Mouse (Mus musculus) heart, embryonic 10.5 days (tissue): Measurements from ENCODE around the gene Pdlim5. TPM values are rescaled to one million over a fixed set of nuclear protein-coding genes. Genes with fewer than 3 reads are reported as not detected.
"Not testable (repeated sequence)": the region's sequence is repeated elsewhere in the genome, so short reads cannot be mapped to it uniquely, and the experiment has no call there.

Source experiments
- DNase-seq: peaks from one replicate; pipeline ENCODE4 v3.0.0-alpha.2; 2017; ENCODE audit warnings: low spot score
- H3K27ac ChIP-seq: fragments of 300-500 bp; sonication (generic); 2 replicates; pipeline ENCODE4 v1.5.1; 2016; ENCODE audit warnings: mild to moderate bottlenecking
- H3K27me3 ChIP-seq: fragments of 300-500 bp; sonication (generic); 2 replicates; pipeline ENCODE4 v1.6.1; 2016; ENCODE audit warnings: mild to moderate bottlenecking; ENCODE audit not compliant: poor library complexity, insufficient read depth, severe bottlenecking
- H3K36me3 ChIP-seq: fragments of 300-500 bp; sonication (generic); 2 replicates; pipeline ENCODE4 v1.6.1; 2016; ENCODE audit warnings: mild to moderate bottlenecking, moderate library complexity
- H3K4me1 ChIP-seq: fragments of 300-500 bp; sonication (generic); 2 replicates; pipeline ENCODE4 v1.6.1; 2016; ENCODE audit warnings: mild to moderate bottlenecking
- H3K4me3 ChIP-seq: fragments of 300-500 bp; sonication (generic); 2 replicates; pipeline ENCODE4 v1.5.1; 2016; ENCODE audit warnings: mild to moderate bottlenecking, moderate library complexity
- H3K9me3 ChIP-seq: fragments of 300-500 bp; sonication (generic); 2 replicates; pipeline ENCODE4 v1.6.1; 2016; ENCODE audit warnings: mild to moderate bottlenecking, moderate library complexity
- WGBS: fragments of 180-500 bp; shearing (Covaris S2); methylation state at CpG from one replicate; pipeline ENCODE4 v1.1.7; 2016; 5-methylcytosine and 5-hydroxymethylcytosine counted together
- polyA plus RNA-seq: library from polyadenylated mRNA; unstranded; fragments of >200 nt; fragmentation: Nextera tagmentation; extraction: Ambion mirVana; gene quantifications from 2 replicates; pipeline ENCODE4 v1.2.1, GENCODE M21; 2016

Pdlim5 gene
- polyA plus RNA-seq, 1 experiment from 2014 or later: 162 TPM

DNA sequence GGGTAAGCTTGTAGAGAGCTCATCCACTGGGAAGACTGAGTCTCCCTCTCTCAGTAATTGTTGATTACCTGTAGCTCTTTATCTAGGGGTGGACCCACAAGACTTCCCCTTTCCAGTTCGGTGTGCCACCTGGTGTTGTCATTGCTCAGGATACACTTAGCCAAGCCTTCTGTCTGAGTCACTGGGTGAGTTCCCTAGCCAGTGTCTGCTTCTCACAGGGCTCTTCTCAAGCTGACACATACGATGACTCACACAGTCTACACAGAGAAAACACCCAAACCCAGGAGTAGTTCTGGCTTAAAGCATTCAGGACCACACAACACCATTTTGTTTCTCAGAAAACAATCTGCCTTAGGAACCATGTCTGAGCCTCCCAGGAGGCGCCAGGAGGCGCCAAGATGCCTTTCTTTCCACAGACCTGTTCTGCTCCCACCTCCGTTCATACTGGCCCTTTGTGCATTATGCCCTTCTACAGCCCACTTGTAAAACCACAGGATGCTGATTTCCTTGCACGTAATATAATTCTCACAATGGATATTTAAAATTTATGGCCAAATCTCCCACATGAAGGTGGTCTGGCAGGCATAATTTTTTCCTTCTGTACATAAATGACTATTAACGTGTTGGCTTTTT lies 172.9 kb downstream of the Pdlim5 start:
- no peaks in the 10 kb centered on the region for H3K36me3 ChIP-seq
- H3K9me3 ChIP-seq: no peaks in the 10 kb centered on the region
- H3K27me3 ChIP-seq: no peaks in the 10 kb centered on the region
- DNase-seq: no peak
- H3K27ac ChIP-seq: no peak overlapping the region
- H3K4me1 ChIP-seq: peaks cover 18% of the 10 kb centered on the region
- WGBS: 86% methylated on average over 7 of the region's 7 CpGs
- no peak overlapping the region for H3K4me3 ChIP-seq

DNA sequence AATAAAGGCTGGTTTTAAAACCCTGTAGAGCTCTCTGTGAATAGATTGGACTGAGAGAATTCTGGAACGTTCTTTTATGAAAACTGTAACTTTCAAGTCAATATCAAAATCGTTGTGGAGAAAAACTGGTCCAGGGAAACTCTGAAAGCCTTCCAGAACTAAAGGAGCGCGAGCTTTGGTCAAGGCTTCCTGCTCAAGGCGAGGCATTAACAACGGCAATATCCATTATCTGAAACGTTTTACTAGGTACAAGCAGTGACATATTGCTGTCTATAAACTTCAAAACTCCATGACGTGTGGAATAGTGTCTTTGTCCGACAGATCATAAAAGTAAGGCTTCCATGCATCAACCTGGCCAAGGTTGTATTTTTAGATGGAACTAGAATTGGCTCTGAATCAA lies 175.6 kb downstream of the Pdlim5 start:
- H3K27me3 ChIP-seq: no peaks in the 10 kb centered on the region
- 88% methylated on average over 9 of the region's 9 CpGs for WGBS
- H3K4me3 ChIP-seq: no peak overlapping the region
- H3K4me1 ChIP-seq: no peaks in the 10 kb centered on the region
- no peaks in the 10 kb centered on the region for H3K36me3 ChIP-seq
- DNase-seq: no peak
- no peak overlapping the region for H3K27ac ChIP-seq
- no peaks in the 10 kb centered on the region for H3K9me3 ChIP-seq

DNA sequence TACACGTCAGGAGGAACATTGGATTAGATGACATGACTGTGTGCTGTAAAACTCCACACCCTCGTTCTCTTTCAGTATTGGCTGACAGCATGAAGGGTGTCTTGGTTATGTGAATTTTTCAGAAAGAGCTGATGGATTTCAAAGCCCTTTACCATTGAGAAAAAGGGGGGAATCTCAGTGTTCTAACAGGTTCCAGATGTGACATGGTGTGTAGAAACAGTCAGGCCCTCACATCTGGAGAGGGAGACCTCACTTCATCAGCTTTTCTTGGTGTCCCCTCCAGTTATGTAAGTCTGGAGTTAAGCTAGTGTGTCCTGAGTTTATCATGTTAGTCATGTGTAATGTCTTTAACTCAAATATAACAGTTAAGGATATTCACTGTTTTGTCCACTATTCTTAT lies 182.7 kb downstream of the Pdlim5 start:
- Histone ChIP-seq H3K4me1 (peaks cover 5% of the 10 kb centered on the region; the same call in 1 of the 2 replicates), H3K36me3 (no peaks in the 10 kb centered on the region), H3K27ac (no peak overlapping the region), H3K27me3 (no peaks in the 10 kb centered on the region), H3K9me3 (no peaks in the 10 kb centered on the region), H3K4me3 (no peak overlapping the region)
- DNase-seq: no peak
- 62% methylated on average over 2 of the region's 2 CpGs for WGBS

DNA sequence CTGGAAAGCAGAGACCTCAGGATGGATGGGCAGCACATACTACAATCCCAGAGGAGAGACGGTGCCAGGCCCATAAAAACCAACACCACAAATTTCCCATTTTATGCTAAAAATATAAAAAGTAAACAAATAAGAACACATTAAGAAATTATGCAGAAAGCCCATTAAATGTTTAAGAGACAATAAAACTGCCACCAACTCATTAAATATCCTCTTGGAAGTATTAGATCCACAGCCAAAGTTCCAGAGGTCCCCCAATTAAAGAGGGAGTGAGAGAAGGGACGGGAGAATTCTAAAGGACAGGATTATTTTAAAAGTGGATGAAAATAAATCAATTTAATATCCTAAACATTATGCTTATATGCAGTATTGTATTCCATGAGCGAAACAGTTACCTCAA lies 183.3 kb downstream of the Pdlim5 start:
- H3K4me1 ChIP-seq: peaks cover 5% of the 10 kb centered on the region; the same call in 1 of the 2 replicates
- H3K9me3 ChIP-seq: no peaks in the 10 kb centered on the region
- WGBS: 74% methylated on average over 3 of the region's 3 CpGs
- H3K27me3 ChIP-seq: no peaks in the 10 kb centered on the region
- H3K4me3 ChIP-seq: no peak overlapping the region
- no peak overlapping the region for H3K27ac ChIP-seq
- DNase-seq: no peak
- no peaks in the 10 kb centered on the region for H3K36me3 ChIP-seq

DNA sequence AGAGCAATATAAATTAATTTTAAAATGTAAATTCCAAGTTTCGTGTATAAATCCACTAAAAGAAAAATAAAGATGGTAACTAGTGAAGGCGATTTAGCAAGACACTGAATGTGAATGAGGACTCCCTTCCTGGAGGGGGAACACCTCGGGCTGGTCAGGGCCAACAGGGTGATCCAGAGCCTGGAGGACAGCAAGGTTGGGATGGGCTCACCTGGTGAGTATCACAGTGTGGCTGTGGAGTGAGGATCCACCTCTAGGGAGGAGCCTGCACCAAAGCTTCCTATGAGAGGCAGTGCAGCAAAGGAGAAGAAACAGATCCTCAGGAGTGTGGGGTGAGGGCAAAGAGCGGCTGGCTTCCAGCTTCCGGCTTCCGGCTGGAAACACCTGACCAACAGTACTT lies 185.5 kb downstream of the Pdlim5 start:
- H3K4me3 ChIP-seq: no peak overlapping the region
- H3K27me3 ChIP-seq: no peaks in the 10 kb centered on the region
- WGBS: 63% methylated on average over 6 of the region's 6 CpGs
- H3K4me1 ChIP-seq: peaks cover 5% of the 10 kb centered on the region; the same call in 1 of the 2 replicates
- H3K36me3 ChIP-seq: no peaks in the 10 kb centered on the region
- no peaks in the 10 kb centered on the region for H3K9me3 ChIP-seq
- no peak for DNase-seq
- H3K27ac ChIP-seq: no peak overlapping the region

DNA sequence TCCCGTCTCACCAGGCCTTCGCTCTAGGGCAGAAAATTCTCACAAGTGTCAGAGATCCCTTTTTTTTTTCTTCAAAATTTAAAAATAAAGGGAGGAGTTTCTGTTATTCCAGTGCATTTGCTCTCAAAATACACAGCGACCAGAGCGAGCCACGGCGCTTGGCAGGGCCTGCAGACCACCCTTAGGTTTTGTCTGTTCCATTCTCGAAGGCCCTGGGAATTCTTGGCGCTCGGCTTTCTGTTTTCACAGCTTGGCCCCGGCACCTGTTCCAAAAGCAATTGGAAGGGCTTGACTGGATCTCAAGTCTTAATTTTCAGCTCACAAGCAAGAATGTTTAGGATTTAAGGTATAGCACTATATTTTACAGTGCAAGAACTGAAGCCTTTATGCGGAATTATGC lies 186.4 kb downstream of the Pdlim5 start:
- Histone ChIP-seq H3K27me3 (no peaks in the 10 kb centered on the region), H3K4me1 (peaks cover 5% of the 10 kb centered on the region; the same call in 1 of the 2 replicates), H3K4me3 (no peak overlapping the region), H3K9me3 (no peaks in the 10 kb centered on the region), H3K36me3 (no peaks in the 10 kb centered on the region), H3K27ac (no peak overlapping the region)
- DNase-seq: no peak
- 88% methylated on average over 11 of the region's 11 CpGs for WGBS

DNA sequence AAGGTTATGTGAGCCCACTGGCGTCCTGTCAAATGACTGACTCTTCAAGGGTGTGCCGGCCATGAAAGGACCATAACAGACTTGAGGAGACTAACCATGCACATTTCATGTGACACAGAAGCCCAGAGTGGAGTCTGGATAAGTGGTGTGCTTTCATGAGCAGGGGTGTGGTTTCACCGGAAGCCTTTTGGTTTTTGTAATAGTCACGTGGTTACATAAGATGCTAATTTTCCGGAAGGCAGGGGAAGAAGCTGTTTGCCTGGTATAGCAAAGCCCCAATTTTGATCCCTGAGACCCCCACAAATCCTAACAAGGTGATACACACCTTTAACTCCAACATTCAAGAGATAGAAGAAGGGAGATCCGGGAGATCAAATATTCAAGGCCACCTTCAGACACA lies 188.0 kb downstream of the Pdlim5 start:
- no peaks in the 10 kb centered on the region for H3K9me3 ChIP-seq
- H3K4me1 ChIP-seq: peaks cover 5% of the 10 kb centered on the region; the same call in 1 of the 2 replicates
- no peak overlapping the region for H3K27ac ChIP-seq
- 84% methylated on average over 6 of the region's 6 CpGs for WGBS
- no peak overlapping the region for H3K4me3 ChIP-seq
- H3K27me3 ChIP-seq: no peaks in the 10 kb centered on the region
- H3K36me3 ChIP-seq: no peaks in the 10 kb centered on the region
- DNase-seq: no peak

DNA sequence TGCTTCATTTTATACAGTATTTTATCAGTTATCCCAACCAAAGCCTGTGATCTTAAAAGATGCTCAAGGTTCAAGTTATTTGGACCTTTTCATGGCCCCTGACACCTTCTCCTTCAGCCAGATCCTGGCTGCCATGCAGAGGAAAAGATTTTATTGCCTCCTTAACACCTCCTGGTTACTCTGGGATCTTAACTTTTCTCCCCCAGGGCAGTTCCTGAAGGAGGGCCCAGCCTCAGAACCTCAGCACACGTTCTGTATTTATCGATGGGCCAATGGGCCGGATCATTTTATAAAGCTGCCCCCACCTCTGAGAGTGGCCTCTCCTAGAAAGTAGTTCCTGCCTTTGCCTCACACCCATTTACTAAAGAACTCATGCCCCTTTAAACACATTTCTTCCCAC lies 189.2 kb downstream of the Pdlim5 start:
- H3K36me3 ChIP-seq: no peaks in the 10 kb centered on the region
- H3K9me3 ChIP-seq: no peaks in the 10 kb centered on the region
- no peak overlapping the region for H3K4me3 ChIP-seq
- H3K27ac ChIP-seq: no peak overlapping the region
- DNase-seq: no peak
- WGBS: 83% methylated on average over 3 of the region's 3 CpGs
- H3K4me1 ChIP-seq: peaks cover 5% of the 10 kb centered on the region; the same call in 1 of the 2 replicates
- no peaks in the 10 kb centered on the region for H3K27me3 ChIP-seq

DNA sequence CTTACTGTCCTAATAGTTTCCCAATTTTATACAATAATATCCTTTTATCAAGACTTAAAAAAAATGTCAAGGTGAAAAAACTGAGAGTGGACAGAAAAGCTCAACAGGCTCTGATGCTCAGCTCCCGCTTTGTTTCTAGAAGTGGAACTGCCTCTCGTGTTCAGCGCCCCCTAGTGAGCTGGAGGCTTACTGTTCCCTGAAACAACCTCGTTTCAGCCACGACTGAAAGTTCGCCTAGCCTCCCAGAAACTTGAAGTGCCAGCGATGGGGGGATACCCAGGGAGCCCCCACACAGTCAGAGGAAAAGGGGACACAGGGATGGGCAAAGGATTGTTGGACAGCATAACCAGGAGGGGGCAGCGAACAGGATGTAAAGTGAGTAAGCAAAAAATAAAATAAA lies 199.4 kb downstream of the Pdlim5 start:
- 74% methylated on average over 8 of the region's 8 CpGs for WGBS
- no peaks in the 10 kb centered on the region for H3K36me3 ChIP-seq
- H3K4me1 ChIP-seq: no peaks in the 10 kb centered on the region
- no peak for DNase-seq
- no peaks in the 10 kb centered on the region for H3K27me3 ChIP-seq
- no peak overlapping the region for H3K27ac ChIP-seq
- 0 out of 2 replicates have a peak, but pooled peaks cover 4% of the 10 kb centered on the region for H3K9me3 ChIP-seq
- H3K4me3 ChIP-seq: no peak overlapping the region

DNA sequence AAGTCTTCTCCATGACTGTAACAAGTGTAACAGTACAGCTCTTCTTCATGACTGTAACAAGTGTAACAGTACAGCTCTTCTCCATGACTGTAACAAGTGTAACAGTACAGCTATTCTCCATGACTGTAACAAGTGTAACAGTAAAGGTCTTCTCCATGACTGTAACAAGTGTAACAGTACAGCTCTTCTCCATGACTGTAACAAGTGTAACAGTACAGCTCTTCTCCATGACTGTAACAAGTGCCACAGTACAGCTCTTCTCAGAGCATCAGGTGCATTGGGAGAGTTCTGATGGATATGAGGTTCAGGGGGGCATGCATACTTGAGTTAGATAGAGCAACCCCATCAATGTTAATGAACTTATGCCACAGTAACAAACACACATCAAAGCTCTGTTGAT lies 203.9 kb downstream of the Pdlim5 start:
- not testable (repeated sequence) for H3K27me3 ChIP-seq, H3K9me3 ChIP-seq, H3K27ac ChIP-seq, DNase-seq, H3K4me3 ChIP-seq, H3K4me1 ChIP-seq, H3K36me3 ChIP-seq

Other genes starting within 250 kb of the Pdlim5 start
- 3.8 and 3.9 TPM in 2 replicates for gene Bmpr1b, start 226.3 kb downstream of the Pdlim5 start, polyA plus RNA-seq
- gene Gbp5, start 98.3 kb upstream of the Pdlim5 start, polyA plus RNA-seq: not detected in 2 replicates
- 0.53 and 1.0 TPM in 2 replicates for gene Gbp7, start 134.6 kb upstream of the Pdlim5 start, polyA plus RNA-seq
- gene Gbp3, start 164.3 kb upstream of the Pdlim5 start, polyA plus RNA-seq: 0.23 and 0.34 TPM in 2 replicates
- gene Gbp2b, start 199.2 kb upstream of the Pdlim5 start, polyA plus RNA-seq: not detected in 2 replicates
- gene Gbp2, start 224.9 kb upstream of the Pdlim5 start, polyA plus RNA-seq: 0.32 and 0.53 TPM in 2 replicates